ENCODE assay signal across 7 mouse cellular contexts in the genomic region with DNA sequence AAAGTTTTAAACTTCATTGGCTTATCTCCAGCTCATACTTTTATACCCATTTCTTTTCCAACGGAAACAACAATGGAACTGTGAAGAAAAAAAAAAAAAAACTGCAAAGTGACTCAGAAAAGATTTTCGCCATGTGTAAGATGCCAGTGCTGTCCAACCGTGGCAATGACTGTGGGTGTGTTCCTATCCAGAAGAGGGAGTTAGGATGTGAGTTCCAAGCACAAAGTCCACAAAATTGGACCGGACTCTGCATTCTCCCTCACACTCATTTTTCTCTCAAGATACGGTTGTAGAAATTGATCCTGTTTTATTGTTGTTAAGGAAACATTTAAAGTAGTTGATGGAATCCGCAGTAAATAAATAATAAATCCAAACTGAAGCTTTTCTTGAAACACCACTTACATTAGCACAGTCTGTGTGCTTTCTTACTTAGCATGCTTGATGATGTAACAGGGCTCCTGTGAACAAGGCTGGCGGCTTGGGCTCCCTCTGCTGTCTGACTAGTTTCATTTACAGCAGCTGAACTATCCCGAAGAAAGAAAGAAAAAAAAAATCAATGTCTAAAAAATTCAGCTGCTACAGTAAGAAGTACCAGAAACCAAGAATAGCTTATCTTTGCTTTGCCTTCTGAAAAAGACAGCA. TPM values are rescaled to one million over a fixed set of nuclear protein-coding genes. Genes with fewer than 3 reads are reported as not detected.
A peak's percentile ranks its signal among the peaks of the same experiment; 100 is the strongest.
DNase-seq lines count a peak whose midpoint lies in the region; ATAC-seq lines count a peak whose summit lies in the region.

No protein-coding gene starts in this region.

- no peak overlapping the region for H3K4me2 ChIP-seq in midbrain, embryonic 13.5 days (replicated peaks)

- peak; percentile 6 for DNase-seq in ovary, postnatal 14 days (ENCODE audit: low spot score)
- no peak for DNase-seq in ovary, adult 18-20 months (ENCODE audit: low spot score)
- DNase-seq in brain, embryonic 18.5 days (ENCODE audit: low read depth, low spot score) = peak; percentile 71
- peak; percentile 33 to 67 for DNase-seq in frontal cortex, postnatal 36 days (ENCODE audit: low spot score in 2 of 2)
- DNase-seq in layer of hippocampus, adult 9-11 months = peak; percentile 72
- no peak for DNase-seq in spleen, postnatal 10 days (ENCODE audit: low spot score in 2 of 2)

- 52% methylated on average over 8 of the region's 8 CpGs for WGBS in midbrain, embryonic 13.5 days

- H3K4me1 ChIP-seq in midbrain, embryonic 13.5 days (replicated peaks) = no peaks in the 10 kb centered on the region

- no peaks in the 10 kb centered on the region for H3K9me3 ChIP-seq in midbrain, embryonic 13.5 days

- no peak overlapping the region for H3K27ac ChIP-seq in midbrain, embryonic 13.5 days

- H3K4me3 ChIP-seq in midbrain, embryonic 13.5 days (replicated peaks) = no peak overlapping the region

- no peaks in the 10 kb centered on the region for H3K36me3 ChIP-seq in midbrain, embryonic 13.5 days

- H3K9ac ChIP-seq in midbrain, embryonic 13.5 days (replicated peaks) = no peak overlapping the region

- peak; percentile 82; the same call in 1 of the 2 replicates for ATAC-seq in midbrain, embryonic 13.5 days

- no peaks in the 10 kb centered on the region for H3K27me3 ChIP-seq in midbrain, embryonic 13.5 days

RNA-seq across cellular contexts. Expression of gene Ncam2, which starts 25.1 kb away (rescaled TPM):
- 13.3 and 13.7 TPM in 2 replicates for polyA plus RNA-seq in midbrain, embryonic 13.5 days (2015; fragmentation: Nextera tagmentation; extraction: Ambion mirVana)

Comparison
In these comparisons a context has a peak if more than half of its experiments do, and no peak if none do; other contexts are left out.
1. DNase-seq: peak in ovary, postnatal 14 days (single experiment), brain, embryonic 18.5 days (single experiment), frontal cortex, postnatal 36 days (2 of 2) and layer of hippocampus, adult 9-11 months (single experiment); none in ovary, adult 18-20 months (single experiment) and spleen, postnatal 10 days (0 of 2).